Mouse (Mus musculus): ENCODE measurements around the gene Ptrhd1.

Ptrhd1 gene

DNA sequence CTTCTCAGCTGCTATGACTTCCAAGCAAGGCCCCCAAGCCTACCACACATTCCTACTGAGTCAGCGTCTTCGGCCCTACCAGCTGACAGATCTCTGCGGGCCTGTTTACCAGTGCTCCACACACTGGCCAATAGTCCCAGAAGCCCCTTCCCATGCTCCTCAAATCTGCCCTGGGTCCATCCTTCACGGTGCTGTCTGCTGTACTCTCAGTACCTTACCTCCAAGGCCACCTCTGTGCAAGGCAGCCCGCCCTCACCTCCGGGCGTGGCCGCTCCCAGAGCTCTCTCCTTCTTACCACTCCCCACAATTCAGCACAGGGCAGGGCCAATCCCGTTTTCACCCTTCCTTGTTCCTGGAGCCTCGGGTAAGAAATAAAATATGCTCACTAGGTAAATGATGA lies 11.9 kb downstream of the Ptrhd1 start:
- DNase-seq (ENCODE audit: low spot score in 2 of 2) = no peak

DNA sequence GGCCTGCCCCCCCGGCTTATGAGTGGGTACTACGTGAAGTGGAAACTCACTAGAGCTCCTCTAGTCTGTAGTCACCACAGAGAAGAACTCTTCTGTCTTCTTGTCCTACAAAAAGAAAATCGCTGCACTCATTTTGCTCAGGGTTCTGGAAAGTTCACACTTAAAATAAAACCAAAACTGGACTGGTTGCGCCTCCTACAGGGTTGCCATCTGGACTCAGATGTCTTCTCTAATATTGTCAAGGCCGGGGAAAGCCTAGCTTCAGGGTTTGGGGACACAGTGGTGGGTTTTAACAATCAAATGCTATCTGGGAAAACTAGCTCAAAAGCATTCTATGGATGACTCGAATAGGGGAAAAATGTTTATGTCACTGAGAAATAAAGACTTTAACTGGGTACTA lies 16.0 kb downstream of the Ptrhd1 start:
- DNase-seq (ENCODE audit: low spot score in 2 of 2) = no peak

DNA sequence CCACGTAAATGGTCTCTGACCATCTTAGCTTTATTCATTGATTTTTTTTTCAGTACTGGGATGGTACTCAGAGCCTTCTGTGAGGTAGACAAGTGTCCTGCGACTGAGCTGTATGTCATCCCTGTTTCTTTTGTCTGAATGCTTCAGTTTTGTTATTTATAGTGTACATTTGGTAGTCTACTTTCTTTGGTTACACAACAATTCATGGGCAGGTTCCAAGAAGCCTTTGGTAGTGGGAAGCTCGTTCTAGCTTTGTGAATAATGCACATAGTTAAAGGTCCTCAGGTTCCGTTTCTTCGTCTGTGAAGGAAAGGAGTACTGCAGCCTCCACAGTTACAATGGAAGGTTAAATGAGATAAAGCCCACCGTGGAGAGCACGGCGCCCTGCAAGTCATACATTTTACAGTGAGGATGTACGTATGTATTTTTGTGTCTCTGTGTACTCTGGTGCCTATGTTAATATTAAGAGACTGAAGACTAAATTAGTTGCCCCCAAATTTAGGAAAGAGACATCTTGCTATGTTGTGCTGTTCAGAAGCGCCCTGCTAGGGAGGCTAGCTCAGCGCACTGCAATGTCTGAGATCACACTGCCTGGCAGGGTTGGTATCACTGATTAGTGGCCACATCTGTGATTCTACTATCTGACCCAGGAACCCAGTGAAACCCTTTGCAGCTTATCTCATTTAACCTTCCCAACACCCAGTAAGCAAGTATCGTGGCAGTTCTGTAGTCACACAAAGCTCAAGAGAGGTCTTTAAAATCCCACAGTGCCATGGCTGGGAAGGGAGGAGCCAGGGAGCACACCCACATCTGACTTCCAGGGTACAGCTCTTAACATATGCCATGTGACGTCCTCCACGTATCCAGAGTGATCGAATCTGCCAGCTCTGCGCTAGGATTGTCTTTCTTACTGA lies 19.2 kb downstream of the Ptrhd1 start:
- DNase-seq (ENCODE audit: low spot score in 2 of 2) = no peak

DNA sequence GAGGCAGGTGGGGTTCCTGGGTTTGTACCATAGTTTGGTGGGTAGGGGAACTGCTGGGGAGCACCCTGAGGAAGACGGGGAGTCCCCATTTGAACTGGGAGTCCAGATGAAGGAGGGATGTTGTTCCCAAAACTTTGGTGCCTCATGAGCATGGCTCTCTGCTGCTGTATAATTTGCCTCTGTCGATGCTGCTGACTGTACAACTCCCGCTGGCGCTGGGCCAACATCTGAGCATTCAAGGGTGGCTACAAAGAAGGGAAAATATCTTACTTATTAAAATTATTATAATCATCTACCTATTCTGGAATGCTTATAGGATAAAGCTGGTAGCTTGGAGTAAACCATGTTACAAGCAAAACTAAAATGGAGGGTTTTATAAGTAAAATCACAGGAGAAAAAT lies 33.9 kb downstream of the Ptrhd1 start:
- DNase-seq (ENCODE audit: low spot score in 2 of 2) = no peak

DNA sequence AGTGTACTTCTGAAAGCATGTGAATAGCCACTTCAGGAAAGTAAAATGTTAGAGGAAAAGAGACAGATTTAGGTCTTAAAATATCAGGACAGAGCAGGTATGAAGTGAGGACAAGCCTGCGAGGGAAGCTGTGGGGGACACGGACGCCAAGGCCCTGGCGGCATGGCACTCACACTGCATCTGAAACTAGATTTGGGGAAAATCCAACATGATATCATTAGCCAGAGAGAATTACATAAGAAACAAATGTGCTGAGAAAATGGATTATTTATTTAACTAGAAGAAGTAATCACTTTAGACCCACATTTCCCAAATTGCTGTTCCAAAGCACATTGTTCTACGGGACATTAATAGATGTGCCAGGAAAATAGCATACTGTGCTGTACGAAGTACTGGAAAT lies 37.3 kb downstream of the Ptrhd1 start:
- no peak for DNase-seq (ENCODE audit: low spot score in 2 of 2)

DNA sequence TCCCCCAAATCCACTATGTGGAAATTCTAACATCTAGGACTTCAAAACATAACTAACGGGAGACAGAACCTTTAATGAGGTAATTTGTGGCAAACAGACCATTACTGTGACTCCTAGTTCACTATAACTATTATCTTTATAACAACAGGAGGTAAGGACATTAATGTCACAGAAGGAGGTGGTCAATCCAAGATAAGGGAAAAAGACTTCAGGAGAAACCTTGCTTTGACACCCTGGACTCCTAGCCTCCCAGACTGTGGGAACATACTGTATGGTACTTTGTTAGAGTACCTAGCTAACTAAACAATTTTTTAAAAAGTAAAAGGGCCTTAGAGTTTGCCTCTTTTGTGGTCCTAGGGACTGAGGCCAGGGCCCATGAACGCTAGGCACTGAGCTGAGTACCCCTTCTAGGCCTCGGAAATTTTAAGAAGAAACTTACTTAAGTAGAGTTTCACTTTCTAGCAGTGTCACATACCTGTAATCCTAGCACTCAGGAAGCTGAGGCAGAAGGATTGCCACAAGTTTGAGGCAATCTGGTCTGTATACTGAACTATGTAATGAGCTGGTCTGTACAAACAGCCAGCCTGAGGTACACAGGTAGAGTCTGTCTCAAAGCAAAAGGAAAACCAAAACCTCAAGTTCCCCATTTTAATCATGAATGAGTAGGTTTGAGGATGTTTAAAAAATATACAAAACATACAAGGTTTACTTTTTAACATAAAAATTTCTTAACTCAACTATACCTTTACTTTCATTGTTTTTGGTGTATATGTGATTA lies 45.3 kb downstream of the Ptrhd1 start:
- peak; percentile 39 to 54 for DNase-seq (ENCODE audit: low spot score in 2 of 2)

DNA sequence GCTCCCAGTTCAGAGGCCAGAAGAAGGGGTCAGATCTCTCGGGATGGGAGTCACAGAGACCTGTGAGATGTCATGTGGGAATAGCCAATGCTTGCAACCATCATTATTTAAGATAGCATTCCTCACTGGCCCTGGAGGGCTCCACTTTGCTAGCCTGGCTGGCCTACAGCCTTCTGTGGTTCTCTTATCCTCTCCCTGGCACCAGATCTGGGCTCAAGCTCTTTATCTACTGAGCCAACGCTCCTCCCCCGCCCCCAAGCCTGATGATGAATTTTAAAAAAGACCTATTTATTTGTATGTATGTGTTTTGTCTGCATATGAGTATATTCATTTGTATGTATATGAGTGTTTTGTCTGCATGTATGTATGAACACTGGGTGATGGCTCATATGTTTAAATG lies 46.1 kb downstream of the Ptrhd1 start:
- peak in 1 of 2 experiments; percentile 14 for DNase-seq (ENCODE audit: low spot score in 2 of 2)

DNA sequence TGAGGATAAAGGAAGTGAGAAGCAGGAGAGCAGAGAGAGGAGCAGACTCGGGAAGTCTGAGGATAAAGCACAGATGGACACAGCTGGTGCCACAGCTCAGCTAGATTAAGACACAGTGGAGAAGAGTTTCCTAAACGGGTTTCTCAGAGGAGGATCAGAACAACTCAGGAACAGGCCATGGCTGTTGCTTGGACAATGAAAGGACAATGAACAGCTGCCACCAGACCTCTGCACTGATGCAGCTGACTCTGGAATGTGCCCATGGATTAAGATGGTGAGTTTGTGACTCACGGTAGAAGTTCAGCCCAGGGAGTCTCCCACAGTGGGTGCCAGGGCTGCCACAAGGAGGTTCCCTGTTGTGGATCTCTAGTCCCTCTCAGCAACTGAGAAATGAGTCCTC lies 51.4 kb downstream of the Ptrhd1 start:
- no peak for DNase-seq (ENCODE audit: low spot score in 2 of 2)
